Mouse (Mus musculus): ENCODE measurements at regions not wholly inside any gene's neighbourhood (a gene's known extent, or its start where the extent isn't known, plus 50 kb on each side); places are given as distances from the start of the nearest gene placed in this dataset.

GRCm38 (mm10) chr17:66252926-66253325 lies 129.6 kb downstream of the Ddx11 start:
- no peak for DNase-seq (ENCODE audit: low spot score in 2 of 2)

GRCm38 (mm10) chr17:66259697-66260096 lies 136.4 kb downstream of the Ddx11 start:
- DNase-seq (ENCODE audit: low spot score in 2 of 2): no peak

GRCm38 (mm10) chr17:66262681-66263240 lies 139.4 kb downstream of the Ddx11 start:
- no peak for DNase-seq (ENCODE audit: low spot score in 2 of 2)

GRCm38 (mm10) chr17:66263405-66263804 lies 140.1 kb downstream of the Ddx11 start:
- DNase-seq (ENCODE audit: low spot score in 2 of 2): no peak

GRCm38 (mm10) chr17:66266803-66267202 lies 143.5 kb downstream of the Ddx11 start:
- no peak for DNase-seq (ENCODE audit: low spot score in 2 of 2)

GRCm38 (mm10) chr17:66267831-66268230 lies 144.5 kb downstream of the Ddx11 start:
- no peak for DNase-seq (ENCODE audit: low spot score in 2 of 2)

GRCm38 (mm10) chr17:66269567-66269966 lies 146.2 kb downstream of the Ddx11 start:
- DNase-seq (ENCODE audit: low spot score in 2 of 2): no peak

- DNase-seq (ENCODE audit: low spot score in 2 of 2): no peak
These were observed 148.6 kb downstream of the Ddx11 start for GRCm38 (mm10) chr17:66271906-66272305.

GRCm38 (mm10) chr17:66276778-66277177 lies 153.5 kb downstream of the Ddx11 start:
- DNase-seq (ENCODE audit: low spot score in 2 of 2): no peak

GRCm38 (mm10) chr17:66278037-66278436 lies 154.7 kb downstream of the Ddx11 start:
- DNase-seq (ENCODE audit: low spot score in 2 of 2): no peak

- no peak for DNase-seq (ENCODE audit: low spot score in 2 of 2)
These were observed 162.0 kb downstream of the Ddx11 start for GRCm38 (mm10) chr17:66285295-66285694.

Data from spleen, postnatal 14 days (tissue).